Mouse (Mus musculus): Measurements from ENCODE around the gene Htra1.

GRCm38 (mm10) chr7:130922981-130923731 lies 12.8 kb upstream of the Htra1 start:
- TF ChIP-seq CHD2 (IDR thresholded peaks at IDR 0.05; ENCODE audit: low read depth, low read length) (no peak), HCFC1 (IDR thresholded peaks at IDR 0.05; ENCODE audit: borderline replicate concordance, insufficient read depth, low read length) (no peak), ZC3H11A (IDR thresholded peaks at IDR 0.05; ENCODE audit: borderline replicate concordance, low read depth, low read length) (no peak), ZNF384 (IDR thresholded peaks at IDR 0.05; ENCODE audit: low read depth, low read length) (no peak), MAFK (IDR thresholded peaks at IDR 0.05; ENCODE audit: insufficient read depth, low read depth, low read length) (no peak)
